Mouse (Mus musculus) cerebellum, adult 8-10 months (tissue): Measurements from ENCODE around the gene Gnat1.

ENCODE experiments used
- DNase-seq: peaks from one replicate; pipeline ENCODE4 v3.0.0; 2022

Gnat1 gene

GRCm38 (mm10) chr9:107674609-107675429, 4.7 kb downstream of the Gnat1 start:
- no peak for DNase-seq

GRCm38 (mm10) chr9:107670259-107670658, 9.3 kb downstream of the Gnat1 start:
- no peak for DNase-seq

DNA sequence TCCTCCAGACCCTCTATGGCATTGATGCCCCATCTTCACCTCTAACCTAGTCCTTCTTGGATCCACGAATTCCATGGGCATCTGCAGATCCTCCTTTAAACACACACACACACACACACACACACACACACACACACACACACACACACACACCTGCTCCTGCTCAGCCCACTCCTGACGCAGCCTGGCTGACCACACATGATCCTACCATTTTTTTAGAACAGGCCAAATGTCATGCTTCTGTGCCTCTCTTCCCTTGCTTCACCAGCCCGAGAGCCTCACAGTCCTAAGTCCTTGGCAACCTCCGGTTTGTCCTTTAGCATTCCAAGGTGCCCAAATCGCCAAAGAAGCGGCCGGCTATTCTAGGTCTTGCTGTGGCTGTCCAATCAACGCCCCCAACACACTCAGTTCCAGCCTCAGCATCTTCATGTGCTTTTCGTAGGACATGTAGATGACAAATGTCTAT, 10.0 kb downstream of the Gnat1 start, which contains the start of gene Slc38a3:
Slc38a3 (minus strand) TSS at position 51 of the 466 bp plus-strand sequence.
- no peak for DNase-seq

DNA sequence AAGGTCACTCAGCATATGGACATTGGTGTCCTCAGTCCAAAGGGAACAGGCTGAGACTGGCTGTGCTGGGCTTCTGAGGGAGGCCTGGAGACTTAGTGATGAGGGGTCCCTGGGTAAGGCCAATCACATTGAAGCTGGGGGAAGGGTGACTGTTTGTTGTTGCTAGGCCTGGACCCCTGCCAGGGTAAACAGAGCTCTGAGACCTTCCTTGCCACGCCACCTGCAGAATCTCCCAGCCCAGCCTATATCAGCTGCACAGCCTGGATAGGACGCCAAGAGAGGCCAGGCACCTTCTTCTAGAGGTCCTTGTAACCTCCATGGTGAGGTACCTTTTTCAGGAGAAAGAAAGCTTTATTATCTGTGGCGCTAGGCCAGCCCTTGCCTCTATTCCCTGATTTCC, 10.6 kb downstream of the Gnat1 start:
- DNase-seq: no peak

- DNase-seq: no peak
These were observed 11.5 kb downstream of the Gnat1 start for GRCm38 (mm10) chr9:107668011-107668410.

DNA sequence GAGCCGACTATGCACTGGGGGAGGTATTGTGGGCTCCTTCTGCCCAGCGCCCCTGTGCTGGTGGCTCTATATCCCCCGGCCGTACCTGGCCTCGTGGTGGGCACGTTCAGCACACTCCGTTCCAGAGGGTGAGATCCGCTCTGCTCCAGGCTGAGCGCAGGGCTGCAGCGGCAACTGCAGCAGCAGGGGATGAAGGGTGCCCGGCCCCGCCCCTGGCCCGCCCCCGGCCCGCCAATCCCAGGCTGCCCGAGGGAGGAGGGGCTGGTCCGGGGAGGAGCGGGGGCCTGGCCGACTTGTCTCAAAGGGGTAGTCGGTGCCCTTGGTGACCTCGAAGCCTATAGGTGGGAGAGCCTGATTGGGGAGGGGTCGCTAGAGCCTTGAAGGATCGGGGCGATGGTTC, 12.3 kb downstream of the Gnat1 start:
- DNase-seq: no peak

DNA sequence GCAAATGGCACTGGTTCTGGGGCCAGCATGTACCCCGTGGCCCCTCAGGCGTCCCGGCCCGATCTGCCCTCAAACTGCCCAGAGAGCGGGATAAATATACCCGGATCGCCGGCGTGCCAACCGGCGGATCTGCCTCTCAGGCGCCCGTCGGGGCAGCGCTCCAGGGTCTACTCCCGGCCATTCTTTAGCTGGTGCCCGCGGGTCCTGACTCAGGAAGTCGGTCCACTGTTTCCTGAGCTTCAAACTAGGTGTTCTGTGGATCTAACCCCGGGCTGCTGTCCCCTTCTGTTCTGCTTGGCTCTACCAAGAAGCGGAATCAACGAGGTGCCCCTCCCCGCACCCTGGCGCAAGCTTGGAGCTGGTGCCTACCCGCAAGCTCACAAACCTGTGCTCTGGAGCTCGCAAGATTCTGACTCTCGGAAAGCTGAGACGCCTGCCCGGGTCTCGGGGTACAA, 12.7 kb downstream of the Gnat1 start:
- DNase-seq: no peak

DNA sequence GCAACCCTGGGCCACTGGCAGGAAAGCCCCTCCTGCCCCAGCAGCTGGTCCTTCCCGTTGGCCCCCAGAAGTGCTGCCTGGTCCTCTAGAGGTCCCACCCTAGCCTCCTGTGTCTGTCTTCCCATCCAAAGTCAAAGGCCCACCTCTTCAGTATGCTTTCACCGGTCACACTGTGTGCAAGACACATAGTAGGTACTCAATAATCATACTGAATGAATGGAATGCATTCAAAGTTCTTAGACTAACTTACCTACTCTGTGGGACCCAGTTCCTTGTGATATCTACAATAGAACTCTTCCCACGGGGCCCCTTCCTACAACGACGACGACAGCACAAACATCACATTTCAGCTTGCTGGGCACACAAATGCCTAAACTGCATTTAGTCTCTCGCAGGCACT, 14.2 kb downstream of the Gnat1 start:
- DNase-seq: no peak

DNA sequence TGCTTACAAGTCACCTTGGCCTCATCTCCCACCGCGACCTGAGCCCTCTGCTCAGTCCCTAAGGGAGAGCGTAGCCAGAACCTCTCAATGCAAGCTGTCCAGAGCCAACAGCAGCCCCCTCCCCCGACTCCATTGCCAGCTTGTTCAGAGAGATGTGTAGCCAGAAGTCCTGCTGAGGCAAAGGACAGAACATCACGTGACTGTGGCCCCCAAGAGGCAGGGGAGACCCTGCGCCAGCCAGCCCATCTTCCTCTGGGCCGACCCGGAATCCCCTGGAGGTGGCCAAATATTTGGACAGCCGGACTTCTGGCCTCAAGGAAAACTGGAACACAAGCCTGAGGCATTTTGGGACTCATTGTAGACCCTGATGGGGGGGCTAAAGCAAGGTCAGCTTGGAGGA, 16.0 kb downstream of the Gnat1 start:
- no peak for DNase-seq

GRCm38 (mm10) chr9:107662342-107662741, 17.2 kb downstream of the Gnat1 start:
- DNase-seq: no peak

GRCm38 (mm10) chr9:107660777-107661176, 18.7 kb downstream of the Gnat1 start:
- no peak for DNase-seq

- no peak for DNase-seq
These were observed 19.6 kb downstream of the Gnat1 start for GRCm38 (mm10) chr9:107659961-107660360.

DNA sequence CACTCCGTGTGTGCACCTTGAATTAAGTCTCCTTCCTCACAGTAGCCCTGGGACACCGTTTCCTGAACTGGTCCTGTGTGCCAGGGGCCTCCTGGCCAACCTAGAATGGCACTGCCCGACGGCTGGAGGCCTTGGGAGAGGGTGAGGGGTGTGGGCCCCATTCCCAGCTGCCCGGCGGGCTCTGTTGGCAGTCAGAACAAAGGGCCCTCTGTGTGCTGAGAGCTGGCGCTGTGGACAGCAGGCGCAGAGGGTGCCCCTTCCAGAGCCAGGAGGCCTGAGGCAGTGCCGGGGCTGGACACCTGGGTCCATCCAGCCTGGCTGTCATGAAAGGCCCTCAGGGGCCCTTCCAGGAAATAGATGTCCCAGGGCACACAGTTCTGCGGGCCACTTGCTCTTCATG, 20.0 kb downstream of the Gnat1 start:
- no peak for DNase-seq

- no peak for DNase-seq
These were observed 21.4 kb downstream of the Gnat1 start for GRCm38 (mm10) chr9:107658096-107658495.

DNA sequence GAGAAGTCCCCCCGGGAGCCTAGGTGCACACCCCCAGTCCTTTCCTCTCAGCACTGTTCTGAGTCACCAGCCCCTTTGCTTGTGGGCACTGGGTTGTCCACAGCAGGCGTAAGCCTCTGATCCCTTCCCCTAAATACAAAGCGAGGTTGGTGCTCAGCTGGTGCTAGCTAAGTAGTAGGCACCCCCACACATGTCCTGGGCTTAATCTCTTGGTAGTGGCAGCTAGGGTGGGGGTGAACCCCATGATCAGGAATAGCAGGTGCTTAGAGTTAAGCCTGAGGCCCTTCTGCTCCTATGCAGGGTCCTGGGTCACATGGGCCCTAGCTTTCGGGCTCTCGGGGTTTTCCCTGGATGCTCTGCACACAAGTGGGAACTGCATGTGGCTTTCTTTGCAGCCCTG, 22.4 kb downstream of the Gnat1 start:
- no peak for DNase-seq

GRCm38 (mm10) chr9:107654585-107654984, 24.9 kb downstream of the Gnat1 start:
- DNase-seq: no peak

DNA sequence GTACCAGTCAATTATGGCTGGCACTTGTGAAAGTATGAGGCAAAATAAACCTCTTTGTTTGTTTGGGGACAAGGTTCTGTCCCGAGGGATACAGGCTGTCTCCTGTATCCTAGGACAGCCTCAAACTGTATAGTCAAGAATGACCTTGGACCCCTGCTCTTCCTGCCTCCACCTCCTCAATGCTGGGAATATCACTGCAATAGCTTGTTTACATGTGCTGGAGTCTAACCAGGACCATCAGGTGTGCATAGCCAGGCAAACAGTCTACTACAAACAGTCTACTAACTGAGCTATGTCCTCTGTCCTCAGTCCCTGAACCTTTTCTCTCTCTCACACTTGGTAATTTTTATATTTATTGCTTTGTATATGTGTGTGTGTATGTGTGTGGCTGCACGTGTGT, 26.0 kb downstream of the Gnat1 start:
- no peak for DNase-seq

GRCm38 (mm10) chr9:107650708-107651481, 28.6 kb downstream of the Gnat1 start:
- no peak for DNase-seq

- no peak for DNase-seq
These were observed 29.3 kb downstream of the Gnat1 start for GRCm38 (mm10) chr9:107650225-107650624.

DNA sequence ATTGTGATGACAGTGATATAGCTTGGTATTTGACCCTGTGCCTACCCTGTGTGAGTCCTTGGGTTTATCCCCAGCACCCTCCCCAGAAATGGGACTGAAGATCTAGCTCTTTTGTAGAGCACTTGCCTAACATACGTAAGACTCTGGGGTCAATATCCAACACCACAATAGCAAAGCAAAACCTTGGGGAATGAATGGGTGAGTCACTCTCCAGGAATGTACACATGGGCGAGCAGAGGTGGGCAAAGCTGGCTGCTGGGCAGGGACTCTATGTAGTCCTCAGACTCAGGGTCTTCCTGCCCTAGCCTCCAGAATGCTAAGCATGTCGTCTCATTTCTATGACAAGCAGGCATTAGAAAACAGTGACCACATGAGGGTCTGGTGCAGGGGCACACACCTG, 30.7 kb downstream of the Gnat1 start:
- DNase-seq: no peak

DNA sequence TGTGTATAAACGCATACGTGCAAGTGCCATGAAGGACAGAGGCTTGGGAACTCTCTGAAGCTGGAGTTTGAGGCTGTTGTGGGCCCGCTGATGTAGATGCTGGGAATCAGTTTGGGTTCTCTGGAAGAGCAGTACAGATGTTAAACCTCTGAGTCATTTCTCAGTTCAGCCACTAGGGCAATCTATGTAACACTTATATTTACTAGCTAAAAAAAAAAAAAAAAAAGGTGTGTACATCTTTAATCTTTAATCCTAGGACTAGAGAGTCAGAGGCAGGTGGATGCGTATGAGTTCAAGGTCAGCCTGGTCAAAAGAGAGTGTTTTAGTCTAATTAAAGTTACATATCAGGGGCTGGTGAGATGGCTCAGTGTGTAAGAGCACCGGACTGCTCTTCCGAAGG, 32.5 kb downstream of the Gnat1 start:
- DNase-seq: no peak

DNA sequence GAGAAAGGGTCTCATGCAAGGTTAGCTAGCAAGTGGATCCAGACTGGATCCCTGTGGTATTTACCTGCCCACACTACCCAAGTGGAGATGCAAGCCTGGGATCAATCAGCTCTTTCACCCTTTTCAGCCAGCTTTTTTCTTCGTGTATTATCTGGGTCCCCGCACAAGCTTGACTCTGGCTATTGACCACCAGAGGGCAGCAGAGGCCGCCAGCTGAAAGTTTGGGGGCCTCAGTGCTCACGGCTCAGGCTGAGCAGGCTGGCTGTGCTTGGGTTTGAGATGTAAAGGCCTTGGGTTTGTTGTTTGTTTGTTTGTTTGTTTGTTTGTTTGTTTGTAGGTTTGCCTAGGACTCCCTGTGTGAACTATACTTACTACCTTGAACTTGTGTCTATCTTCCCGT, 33.9 kb downstream of the Gnat1 start:
- peak; percentile 80 for DNase-seq

DNA sequence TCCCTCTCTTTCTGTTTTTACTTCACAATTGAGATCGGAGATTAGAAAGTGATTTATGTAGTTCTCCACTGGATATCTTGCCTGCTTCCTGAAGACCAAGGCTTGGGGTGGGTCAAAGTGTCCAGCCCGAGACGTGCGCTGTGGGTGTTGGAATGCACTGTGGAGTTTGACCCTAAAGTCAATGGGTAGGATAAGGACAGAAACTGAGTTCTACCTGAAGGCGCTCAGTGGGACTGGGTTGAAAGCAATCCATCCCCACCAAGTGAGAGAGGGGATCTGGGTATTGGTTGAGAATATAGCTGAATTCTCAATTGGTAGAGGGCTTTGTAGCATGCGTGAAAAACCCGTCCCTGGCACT, 34.4 kb downstream of the Gnat1 start:
- peak; percentile 37 for DNase-seq

DNA sequence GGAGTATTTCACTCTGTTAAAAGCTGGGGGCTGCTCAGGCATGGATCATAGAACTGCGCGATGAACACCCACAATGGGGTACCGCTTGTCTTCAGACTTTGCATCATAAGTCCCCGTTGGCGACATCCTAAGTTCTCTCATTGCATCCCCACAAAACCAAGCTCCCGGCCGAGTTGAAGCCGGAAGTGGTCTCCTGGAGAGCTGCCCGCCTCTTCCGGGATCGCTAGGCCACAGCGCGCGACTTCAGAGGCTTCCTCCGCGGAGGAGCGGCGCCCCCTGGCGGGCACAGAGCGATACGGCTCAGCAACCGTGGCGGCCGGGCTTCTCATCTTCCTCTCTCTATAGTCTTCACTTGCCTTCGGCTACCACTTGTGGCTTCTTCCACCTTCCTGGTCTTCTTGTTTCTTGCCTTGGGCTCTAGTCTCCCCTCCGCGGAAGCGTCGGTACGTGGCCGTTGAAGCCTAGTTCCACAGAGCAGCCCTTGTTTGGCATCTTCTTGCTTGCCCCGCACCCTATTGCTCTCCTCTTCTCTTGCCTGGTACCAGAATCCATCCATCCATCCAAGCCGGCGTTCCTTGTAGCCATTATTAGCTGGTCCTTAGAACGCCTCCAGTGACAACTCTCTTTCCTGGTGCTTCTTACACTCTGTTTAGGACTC, 34.9 kb downstream of the Gnat1 start:
- DNase-seq: peak; percentile 94
